ENCODE assay signal across 24 mouse cellular contexts in the genomic region with DNA sequence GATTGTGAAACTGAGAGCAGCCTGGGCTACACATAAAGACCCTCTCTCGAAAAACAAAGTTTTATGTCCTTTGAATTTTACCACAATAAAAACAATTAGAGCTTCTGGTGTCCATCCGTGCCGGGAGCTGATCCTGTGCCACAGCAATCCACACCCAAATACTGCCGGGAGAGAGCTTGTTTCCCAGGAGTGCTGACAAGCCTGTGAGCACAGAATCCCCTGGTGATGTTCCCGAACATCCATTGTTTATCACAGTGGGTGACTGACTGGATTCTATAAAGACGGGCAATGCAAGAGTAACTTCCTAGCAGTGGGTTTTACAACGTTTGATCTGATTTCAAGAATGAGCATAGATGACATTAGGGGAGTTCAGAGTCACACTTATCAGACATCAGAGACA. TPM values are rescaled to one million over a fixed set of nuclear protein-coding genes. Genes with fewer than 3 reads are reported as not detected.
DNase-seq lines count a peak whose midpoint lies in the region; TF ChIP-seq lines count a peak whose summit lies in the region.
"Had no signal": no experiment of that assay in that cellular context is flagged by ENCODE, and none has a peak within 500 bp of the region (broad histone marks: within the 10 kb centered on the region; RNA-seq: fewer than 3 reads in every experiment).

No protein-coding gene starts in this region.

- no peak for TF ChIP-seq CTCF in gastrocnemius, adult 2 months (IDR thresholded peaks at IDR 0.05)

- intact Hi-C loops in heart, postnatal 25 days (cut with DNase I), result no loop called here
- intact Hi-C loops in gastrocnemius, adult 2 months (cut with DNase I), result loop anchor here (5.0 kb wide), 1 partner anchor 177 kb away; no protein-coding TSS in a partner anchor

- H3K4me1 ChIP-seq in heart, embryonic 10.5 days, result peaks cover 7% of the 10 kb centered on the region; the same call in 1 of the 2 replicates
- H3K4me1 ChIP-seq: embryonic facial prominence, embryonic 12.5 days; forebrain, embryonic 15.5 days had no signal

- H3K36me3 ChIP-seq in heart, embryonic 10.5 days, result no peaks in the 10 kb centered on the region
- H3K36me3 ChIP-seq: embryonic facial prominence, embryonic 12.5 days; forebrain, embryonic 15.5 days; G1E had no signal

- peak; percentile 42 for DNase-seq in heart, embryonic 10.5 days (ENCODE audit: low spot score)
- DNase-seq in heart, postnatal 25 days (ENCODE audit: low spot score), result no peak
- DNase-seq in ES-CJ7 (ENCODE audit: low read depth, low spot score), result peak; percentile 63
- DNase-seq in R1 (ENCODE audit: low read depth, low spot score), result peak; percentile 81
- no peak for DNase-seq in kidney, postnatal 4 days
- DNase-seq in gastrocnemius, adult 2 months, result no peak
- DNase-seq: adrenal gland, adult 8-10 months; adrenal gland, postnatal 14 days; adrenal gland, postnatal 36 days; cerebellum, adult 11-12 months; cerebellum, adult 2 months; cerebellum, adult 9-10 months; cerebellum, postnatal 10 days; cerebellum, postnatal 25 days; forebrain, postnatal 0 days had no signal

- H3K4me3 ChIP-seq in heart, embryonic 10.5 days, result no peak overlapping the region
- H3K4me3 ChIP-seq in gastrocnemius, adult 2 months, result no peak overlapping the region
- H3K4me3 ChIP-seq: embryonic facial prominence, embryonic 12.5 days; forebrain, embryonic 13.5 days; forebrain, embryonic 15.5 days had no signal

- no peak overlapping the region for H3K27ac ChIP-seq in heart, embryonic 10.5 days
- no peak overlapping the region for H3K27ac ChIP-seq in gastrocnemius, adult 2 months
- H3K27ac ChIP-seq: embryonic facial prominence, embryonic 12.5 days; forebrain, embryonic 13.5 days; forebrain, embryonic 15.5 days had no signal

- peaks cover 28% of the 10 kb centered on the region; the same call in 1 of the 2 replicates for H3K27me3 ChIP-seq in heart, embryonic 10.5 days (ENCODE audit: insufficient read depth, poor library complexity, severe bottlenecking)
- H3K27me3 ChIP-seq: Patski had no signal

- WGBS in heart, embryonic 10.5 days, result 34% methylated on average over 7 of the region's 7 CpGs

- H3K9me3 ChIP-seq in heart, embryonic 10.5 days, result no peaks in the 10 kb centered on the region
- H3K9me3 ChIP-seq: embryonic facial prominence, embryonic 12.5 days; forebrain, embryonic 13.5 days; forebrain, embryonic 15.5 days; G1E had no signal

RNA-seq across cellular contexts. Expression of a gene that starts 16.1 kb away (rescaled TPM):
- 0.39 TPM in 1 of 2 replicates, not detected in the other for polyA plus RNA-seq in heart, embryonic 10.5 days (2016; fragmentation: Nextera tagmentation; extraction: Ambion mirVana)
- not detected for total RNA-seq in heart, postnatal 25 days (2021)
- total RNA-seq in gastrocnemius, adult 2 months (2021), result not detected
- total RNA-seq: adrenal gland, postnatal 14 days had no signal
- polyA plus RNA-seq: activated CD4-positive, CD25-positive, alpha-beta regulatory T cell, adult 4 months; G1E had no signal

RNA-seq across cellular contexts. Expression of a gene that starts 17.8 kb away (rescaled TPM):
- 2.6 and 8.8 TPM in 2 replicates for polyA plus RNA-seq in heart, embryonic 10.5 days (2016; fragmentation: Nextera tagmentation; extraction: Ambion mirVana)
- not detected for total RNA-seq in heart, postnatal 25 days (2021)
- total RNA-seq in gastrocnemius, adult 2 months (2021), result not detected
- polyA plus RNA-seq: activated CD4-positive, CD25-positive, alpha-beta regulatory T cell, adult 4 months; G1E had no signal

RNA-seq across cellular contexts. Expression of a gene that starts 25.3 kb away (rescaled TPM):
- polyA plus RNA-seq in heart, embryonic 10.5 days (2016; fragmentation: Nextera tagmentation; extraction: Ambion mirVana), result 0.18 TPM in 1 of 2 replicates, not detected in the other
- total RNA-seq in heart, postnatal 25 days (2021), result not detected
- not detected for total RNA-seq in gastrocnemius, adult 2 months (2021)
- total RNA-seq: adrenal gland, adult 18-20 months; adrenal gland, adult 8-10 months; adrenal gland, postnatal 14 days; adrenal gland, postnatal 36 days; forebrain, postnatal 0 days; G1E had no signal
- polyA plus RNA-seq: activated CD4-positive, CD25-positive, alpha-beta regulatory T cell, adult 4 months; cerebellum, adult 2 months; cortical plate, adult 2 months; forebrain, embryonic 11.5 days; forebrain, embryonic 13.5 days; forebrain, embryonic 15.5 days; forebrain, postnatal 0 days; G1E; Patski had no signal

RNA-seq across cellular contexts. Expression of a gene that starts 33.6 kb away (rescaled TPM):
- polyA plus RNA-seq in heart, embryonic 10.5 days (2016; fragmentation: Nextera tagmentation; extraction: Ambion mirVana), result 17.4 and 18.6 TPM in 2 replicates
- total RNA-seq in heart, postnatal 25 days (2021), result 10 to 100 TPM; 11.9 to 13.0 TPM
- 10 to 100 TPM; 10.9 to 11.7 TPM for total RNA-seq in gastrocnemius, adult 2 months (2021)

RNA-seq across cellular contexts. Expression of a gene that starts 46.4 kb away (rescaled TPM):
- polyA plus RNA-seq in heart, embryonic 10.5 days (2016; fragmentation: Nextera tagmentation; extraction: Ambion mirVana), result 14.8 and 19.5 TPM in 2 replicates
- total RNA-seq in heart, postnatal 25 days (2021), result 1 to 10 TPM; 8.2 to 8.3 TPM
- total RNA-seq in gastrocnemius, adult 2 months (2021), result 1 to 10 TPM; 6.6 to 8.6 TPM

Comparison
In these comparisons a context has a peak if more than half of its experiments do, and no peak if none do; other contexts are left out.
1. DNase-seq: peak in heart, embryonic 10.5 days (single experiment), ES-CJ7 (single experiment) and R1 (single experiment); none in heart, postnatal 25 days (single experiment), kidney, postnatal 4 days (0 of 2) and gastrocnemius, adult 2 months (single experiment).